Mouse (Mus musculus) erythroblast, embryonic 14.5 days (primary cell): ENCODE results near the gene Vav2.

Source experiments
- GATA1 ChIP-seq: IDR thresholded peaks from 2 replicates; pipeline ENCODE4 v1.6.1; 2012; ENCODE audit warnings: low read length, inconsistent platforms, mixed read lengths
- TAL1 ChIP-seq: IDR thresholded peaks from 3 replicates; pipeline ENCODE4 v1.6.1; 2012; ENCODE audit warnings: low read length, inconsistent platforms, mixed read lengths

- no peak for TF ChIP-seq TAL1
- TF ChIP-seq GATA1 = no peak
Observed at GRCm38 (mm10) chr2:27428071-27428470, 1.2 kb upstream of the Vav2 start.
